Mouse (Mus musculus) mammary gland, adult 2 months (tissue): Measurements from ENCODE around the gene Cd48. TPM values are rescaled to one million over a fixed set of nuclear protein-coding genes. Genes with fewer than 3 reads are reported as not detected.

Source experiments
- polyA plus RNA-seq: library from polyadenylated mRNA; depleted of rRNA; stranded (reverse); fragments of >200 nt; gene quantifications from 2 replicates; pipeline ENCODE4 v1.2.3, GENCODE M21; 2012; ENCODE audit warnings: low replicate concordance; rRNA removed

Cd48 gene
- polyA plus RNA-seq = 22.8 and 52.4 TPM in 2 replicates

GRCm38 (mm10) chr1:171681531-171682299, at the start of gene Cd48:
TSS of gene Cd48 (plus strand) at chr1:171682009.

DNA sequence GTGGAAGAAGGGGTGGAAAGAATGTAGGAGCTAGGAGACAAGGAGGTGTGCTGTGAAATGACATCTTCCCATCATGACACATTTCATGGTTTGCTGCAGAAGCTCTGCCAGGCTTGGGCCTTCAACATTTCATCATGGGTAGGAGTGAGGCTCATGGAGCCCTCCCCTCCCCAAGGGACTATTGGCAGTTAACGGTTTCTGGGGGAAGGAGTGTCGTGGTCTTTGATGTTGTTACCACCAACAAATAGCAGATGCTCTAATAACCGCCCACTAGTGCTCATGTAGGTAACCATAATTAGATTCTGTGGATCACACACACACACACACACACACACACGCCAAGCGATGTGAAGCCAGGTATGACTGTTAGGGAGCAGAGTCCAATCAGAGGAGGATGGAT, 29.1 kb upstream of the Cd48 start, which contains the start of gene Slamf7:
Gene Slamf7 (minus strand): TSS at position 302 of the 400 bp plus-strand sequence.

Other genes starting within 250 kb of the Cd48 start
- 34.4 and 58.0 TPM in 2 replicates for gene F11r, start 244.5 kb upstream of the Cd48 start, polyA plus RNA-seq
- gene Alyref2, start 178.5 kb upstream of the Cd48 start, polyA plus RNA-seq = 1.8 and 4.2 TPM in 2 replicates
- gene Itln1, start 146.7 kb upstream of the Cd48 start, polyA plus RNA-seq = 0.27 TPM in 1 of 2 replicates, not detected in the other
- gene Cd244a, start 122.8 kb upstream of the Cd48 start, polyA plus RNA-seq = 1.1 and 2.3 TPM in 2 replicates
- 11.6 and 13.6 TPM in 2 replicates for gene Ly9, start 74.6 kb upstream of the Cd48 start, polyA plus RNA-seq
- 3.8 and 6.4 TPM in 2 replicates for gene Slamf7, start 29.0 kb upstream of the Cd48 start, polyA plus RNA-seq
- gene Slamf1, start 85.1 kb downstream of the Cd48 start, polyA plus RNA-seq = 1.7 and 2.1 TPM in 2 replicates
- gene Cd84, start 157.7 kb downstream of the Cd48 start, polyA plus RNA-seq = 4.6 and 10.5 TPM in 2 replicates
- gene Gm10521, start 213.7 kb downstream of the Cd48 start, polyA plus RNA-seq = 1.5 and 2.3 TPM in 2 replicates
- gene Slamf6, start 235.5 kb downstream of the Cd48 start, polyA plus RNA-seq = 8.5 and 12.1 TPM in 2 replicates